Mouse (Mus musculus): ENCODE data around the gene Olfr749. TPM values are rescaled to one million over a fixed set of nuclear protein-coding genes. Genes with fewer than 3 reads are reported as not detected.

The Olfr749 gene
- total RNA-seq (2014; rRNA removed) (not detected in 2 replicates), polyA plus RNA-seq (2015; fragmentation: Nextera tagmentation; extraction: Ambion mirVana) (not detected in 2 replicates)

GRCm38 (mm10) chr14:50744994-50745393, at the start of gene Olfr749:
Gene Olfr749, minus strand, starts transcription at chr14:50745094.
- Histone ChIP-seq H3K9ac (replicated peaks; ENCODE audit: low read length) (no peak within 1 kb of the TSS), H3K9me3 (ENCODE audit: low read length) (no peaks in the 10 kb centered on the region), H3K4me2 (ENCODE audit: low read depth, low read length) (no peak within 1 kb of the TSS), H3K27ac (no peak within 1 kb of the TSS), H3K4me1 (ENCODE audit: insufficient read depth, low read length) (no peaks in the 10 kb centered on the region), H3K27me3 (ENCODE audit: insufficient read depth, low read length) (no peaks in the 10 kb centered on the region), H3K36me3 (ENCODE audit: insufficient read depth, low read length) (no peaks in the 10 kb centered on the region), H3K4me3 (ENCODE audit: low read length) (no peak within 1 kb of the TSS)
- ATAC-seq (no peak), DNase-seq (ENCODE audit: low spot score) (no peak)
- no peak for TF ChIP-seq CTCF (IDR thresholded peaks at IDR 0.05; ENCODE audit: low read depth)

- Histone ChIP-seq H3K4me1 (ENCODE audit: insufficient read depth, low read length) (0 out of 2 replicates have a peak, but pooled peaks cover 6% of the 10 kb centered on the region), H3K36me3 (ENCODE audit: insufficient read depth, low read length) (no peaks in the 10 kb centered on the region), H3K9ac (replicated peaks; ENCODE audit: low read length) (no peak overlapping the region), H3K9me3 (ENCODE audit: low read length) (no peaks in the 10 kb centered on the region), H3K27ac (no peak overlapping the region), H3K27me3 (ENCODE audit: insufficient read depth, low read length) (no peaks in the 10 kb centered on the region), H3K4me3 (ENCODE audit: low read length) (no peak overlapping the region), H3K4me2 (ENCODE audit: low read depth, low read length) (no peak overlapping the region)
- ATAC-seq (no peak), DNase-seq (ENCODE audit: low spot score) (peak; percentile 51)
- peak; percentile 56 for TF ChIP-seq CTCF (IDR thresholded peaks at IDR 0.05; ENCODE audit: low read depth)
- 9% methylated on average over 2 of the region's 2 CpGs for WGBS
Observed at GRCm38 (mm10) chr14:50788157-50788556, 43.3 kb upstream of the Olfr749 start.

GRCm38 (mm10) chr14:50785251-50785637, 40.4 kb upstream of the Olfr749 start, which contains the start of gene Ttc5:
Gene Ttc5, minus strand, starts transcription at chr14:50785519.
- ATAC-seq, result peak; percentile 98
- Histone ChIP-seq H3K4me3 (ENCODE audit: low read length) (peak within 1 kb of the TSS; percentile 81), H3K36me3 (ENCODE audit: insufficient read depth, low read length) (0 out of 2 replicates have a peak, but pooled peaks cover 11% of the 10 kb centered on the region), H3K27ac (peak within 1 kb of the TSS; percentile 88; the same call in 1 of the 2 replicates), H3K4me1 (ENCODE audit: insufficient read depth, low read length) (0 out of 2 replicates have a peak, but pooled peaks cover 6% of the 10 kb centered on the region), H3K9ac (replicated peaks; ENCODE audit: low read length) (peak within 1 kb of the TSS; percentile 75), H3K27me3 (ENCODE audit: insufficient read depth, low read length) (no peaks in the 10 kb centered on the region), H3K9me3 (ENCODE audit: low read length) (no peaks in the 10 kb centered on the region), H3K4me2 (ENCODE audit: low read depth, low read length) (peak within 1 kb of the TSS; percentile 65)
- TF ChIP-seq CTCF (IDR thresholded peaks at IDR 0.05; ENCODE audit: low read depth), result peak; percentile 94
- WGBS, result under 1% methylated on average over 21 of the region's 21 CpGs
- peak; percentile 93 for DNase-seq (ENCODE audit: low spot score)

- Histone ChIP-seq H3K36me3 (ENCODE audit: insufficient read depth, low read length) (0 out of 2 replicates have a peak, but pooled peaks cover 11% of the 10 kb centered on the region), H3K9me3 (ENCODE audit: low read length) (no peaks in the 10 kb centered on the region), H3K27me3 (ENCODE audit: insufficient read depth, low read length) (no peaks in the 10 kb centered on the region), H3K4me3 (ENCODE audit: low read length) (peak overlapping the region; percentile 81), H3K27ac (peak overlapping the region; percentile 88; the same call in 1 of the 2 replicates), H3K4me2 (ENCODE audit: low read depth, low read length) (peak overlapping the region; percentile 65), H3K4me1 (ENCODE audit: insufficient read depth, low read length) (0 out of 2 replicates have a peak, but pooled peaks cover 6% of the 10 kb centered on the region), H3K9ac (replicated peaks; ENCODE audit: low read length) (peak overlapping the region; percentile 75)
- DNase-seq (ENCODE audit: low spot score), result peak; percentile 27
- TF ChIP-seq CTCF (IDR thresholded peaks at IDR 0.05; ENCODE audit: low read depth), result no peak
- WGBS, result 19% methylated on average over 16 of the region's 16 CpGs
- ATAC-seq, result no peak
Observed at GRCm38 (mm10) chr14:50784391-50785250, 39.7 kb upstream of the Olfr749 start.

GRCm38 (mm10) chr14:50782166-50782565, 37.3 kb upstream of the Olfr749 start:
- Histone ChIP-seq H3K27ac (no peak overlapping the region), H3K4me2 (ENCODE audit: low read depth, low read length) (no peak overlapping the region), H3K36me3 (ENCODE audit: insufficient read depth, low read length) (peaks cover 18% of the 10 kb centered on the region), H3K27me3 (ENCODE audit: insufficient read depth, low read length) (no peaks in the 10 kb centered on the region), H3K4me1 (ENCODE audit: insufficient read depth, low read length) (0 out of 2 replicates have a peak, but pooled peaks cover 6% of the 10 kb centered on the region), H3K9me3 (ENCODE audit: low read length) (no peaks in the 10 kb centered on the region), H3K9ac (replicated peaks; ENCODE audit: low read length) (no peak overlapping the region), H3K4me3 (ENCODE audit: low read length) (no peak overlapping the region)
- TF ChIP-seq CTCF (IDR thresholded peaks at IDR 0.05; ENCODE audit: low read depth), result no peak
- DNase-seq (ENCODE audit: low spot score) (no peak), ATAC-seq (no peak)
- 98% methylated on average over 3 of the region's 3 CpGs for WGBS

- Histone ChIP-seq H3K4me2 (ENCODE audit: low read depth, low read length) (no peak overlapping the region), H3K4me1 (ENCODE audit: insufficient read depth, low read length) (no peaks in the 10 kb centered on the region), H3K4me3 (ENCODE audit: low read length) (no peak overlapping the region), H3K27me3 (ENCODE audit: insufficient read depth, low read length) (no peaks in the 10 kb centered on the region), H3K9me3 (ENCODE audit: low read length) (no peaks in the 10 kb centered on the region), H3K36me3 (ENCODE audit: insufficient read depth, low read length) (peaks cover 74% of the 10 kb centered on the region), H3K9ac (replicated peaks; ENCODE audit: low read length) (no peak overlapping the region), H3K27ac (no peak overlapping the region)
- ATAC-seq, result no peak
- WGBS, result 89% methylated on average over 2 of the region's 2 CpGs
- DNase-seq (ENCODE audit: low spot score), result no peak
- TF ChIP-seq CTCF (IDR thresholded peaks at IDR 0.05; ENCODE audit: low read depth), result peak; percentile 48
Observed at GRCm38 (mm10) chr14:50771342-50771741, 26.4 kb upstream of the Olfr749 start.
